10 mouse cellular contexts compared by ENCODE assay signal in genomic region chr11:116195252-116195651, GRCm38 (mm10). TPM values are rescaled to one million over a fixed set of nuclear protein-coding genes. Genes with fewer than 3 reads are reported as not detected.
DNase-seq lines count a peak whose midpoint lies in the region; TF ChIP-seq lines count a peak whose summit lies in the region.
"Had no signal": no experiment of that assay in that cellular context is flagged by ENCODE, and none has a peak within 500 bp of the region (broad histone marks: within the 10 kb centered on the region; RNA-seq: fewer than 3 reads in every experiment).

No protein-coding gene starts in this region.

- peak overlapping the region in 1 of 2 experiments; percentile 2; a peak in 3 of 4 replicates for H3K4me3 ChIP-seq in MEL (ENCODE audit: control insufficient read depth in 1 of 2, insufficient read depth in 1 of 2, low read depth in 2 of 2, low read length in 2 of 2)
- H3K4me3 ChIP-seq in megakaryocyte, embryonic 14.5 days (replicated peaks) = peak overlapping the region; percentile 89
- H3K4me3 ChIP-seq: embryonic facial prominence, embryonic 15.5 days had no signal

- no peak for TF ChIP-seq RAD21 in MEL (IDR thresholded peaks at IDR 0.05; ENCODE audit: low read depth, low read length)

- no peaks in the 10 kb centered on the region for H3K9me3 ChIP-seq in MEL (replicated peaks; ENCODE audit: insufficient read depth, low read length)
- no peaks in the 10 kb centered on the region for H3K9me3 ChIP-seq in megakaryocyte, embryonic 14.5 days
- H3K9me3 ChIP-seq: embryonic facial prominence, embryonic 15.5 days had no signal

- H3K4me1 ChIP-seq in MEL (ENCODE audit: control insufficient read depth in 1 of 2, insufficient read depth in 2 of 2, low read length in 2 of 2) = peaks cover 26 to 27% of the 10 kb centered on the region in 2 experiments
- H3K4me1 ChIP-seq in megakaryocyte, embryonic 14.5 days = peaks cover 72% of the 10 kb centered on the region

- peaks cover 8% of the 10 kb centered on the region for H3K79me2 ChIP-seq in MEL (ENCODE audit: control insufficient read depth, insufficient read depth, low read length, poor library complexity)

- H3K27ac ChIP-seq in MEL (ENCODE audit: control insufficient read depth, low read depth, low read length) = peak overlapping the region; percentile 80
- H3K27ac ChIP-seq: embryonic facial prominence, embryonic 15.5 days had no signal

- peak overlapping the region; percentile 20 for H3K9ac ChIP-seq in MEL (ENCODE audit: control insufficient read depth, low read depth, low read length, poor library complexity, severe bottlenecking)
- H3K9ac ChIP-seq: embryonic facial prominence, embryonic 15.5 days had no signal

- peak in 1 of 2 experiments; percentile 36; a peak in 1 of 4 replicates for TF ChIP-seq POLR2A in MEL (IDR thresholded peaks at IDR 0.05; ENCODE audit: control insufficient read depth in 1 of 2, insufficient read depth in 1 of 2, low read depth in 1 of 2, low read length in 2 of 2, poor library complexity in 1 of 2)

- DNase-seq in kidney, adult 11 months = peak; percentile 71
- DNase-seq in kidney, postnatal 10 days = no peak
- DNase-seq in MEL (ENCODE audit: low read depth, low spot score) = peak; percentile 84
- DNase-seq in kidney, adult 8-10 months = peak; percentile 68 to 73
- no peak for DNase-seq in frontal cortex, postnatal 10 days (ENCODE audit: low spot score in 2 of 2)
- no peak for DNase-seq in thymus, postnatal 4 days
- DNase-seq in embryo, embryonic 11 days = no peak
- DNase-seq: layer of hippocampus, adult 9-11 months had no signal

- H3K36me3 ChIP-seq in MEL (ENCODE audit: control insufficient read depth in 1 of 2, insufficient read depth in 2 of 2, low read length in 2 of 2) = peaks cover 0 to 40% of the 10 kb centered on the region in 2 experiments; a peak in 2 of 4 replicates
- peaks cover 33% of the 10 kb centered on the region for H3K36me3 ChIP-seq in megakaryocyte, embryonic 14.5 days (replicated peaks; ENCODE audit: low read length)

- peak in 1 of 3 experiments; percentile 0; a peak in 2 of 6 replicates for TF ChIP-seq CTCF in MEL (IDR thresholded peaks at IDR 0.05 in 2 of 3, conservative IDR thresholded peaks at IDR 0.05 in 1 of 3; ENCODE audit: control insufficient read depth in 1 of 3, insufficient read depth in 1 of 3, low read depth in 2 of 3, low read length in 3 of 3, poor library complexity in 1 of 3, severe bottlenecking in 1 of 3)

- TF ChIP-seq EP300 in MEL (IDR thresholded peaks at IDR 0.05; ENCODE audit: low read depth in 1 of 2, low read length in 2 of 2) = peak in 1 of 2 experiments; percentile 54; a peak in 2 of 4 replicates

- no peaks in the 10 kb centered on the region for H3K27me3 ChIP-seq in MEL (ENCODE audit: control insufficient read depth in 1 of 2, insufficient read depth in 2 of 2, low read length in 2 of 2)
- H3K27me3 ChIP-seq in megakaryocyte, embryonic 14.5 days (replicated peaks) = no peaks in the 10 kb centered on the region
- H3K27me3 ChIP-seq: embryonic facial prominence, embryonic 15.5 days had no signal

TF ChIP-seq in MEL, 35 proteins besides CTCF, POLR2A, EP300 and RAD21:
- TF ChIP-seq MEF2A (IDR thresholded peaks at IDR 0.05; ENCODE audit: extremely low read depth, insufficient replicate concordance, low read depth, low read length, poor library complexity, severe bottlenecking) (no peak), GABPA (IDR thresholded peaks at IDR 0.05; ENCODE audit: low read depth, low read length) (no peak), NELFE (IDR thresholded peaks at IDR 0.05; ENCODE audit: low read depth, low read length) (peak; percentile 41), E2F4 (IDR thresholded peaks at IDR 0.05; ENCODE audit: borderline replicate concordance, low read depth, low read length) (no peak), JUND (IDR thresholded peaks at IDR 0.05; ENCODE audit: low read depth, low read length) (no peak), UBTF (IDR thresholded peaks at IDR 0.05; ENCODE audit: borderline replicate concordance, insufficient read depth, low read depth, low read length) (no peak), POLR2AphosphoS2 (IDR thresholded peaks at IDR 0.05; ENCODE audit: low read length) (no peak), CHD1 (IDR thresholded peaks at IDR 0.05; ENCODE audit: low read depth, low read length) (no peak), ZNF384 (IDR thresholded peaks at IDR 0.05; ENCODE audit: low read depth, low read length) (no peak), MXI1 (IDR thresholded peaks at IDR 0.05; ENCODE audit: low read depth, low read length) (peak; percentile 50; the same call in 1 of the 2 replicates), ETS1 (IDR thresholded peaks at IDR 0.05; ENCODE audit: low read depth, low read length) (peak; percentile 39), TAL1 (IDR thresholded peaks at IDR 0.05; ENCODE audit: low read length) (no peak), POLR2AphosphoS5 (IDR thresholded peaks at IDR 0.05; ENCODE audit: borderline replicate concordance, low read depth, low read length) (no peak), RCOR1 (IDR thresholded peaks at IDR 0.05; ENCODE audit: low read depth, low read length) (peak; percentile 13; the same call in 1 of the 2 replicates), CHD2 (IDR thresholded peaks at IDR 0.05; ENCODE audit: low read length) (no peak), BHLHE40 (IDR thresholded peaks at IDR 0.05; ENCODE audit: borderline replicate concordance, low read depth, low read length) (peak; percentile 7; the same call in 1 of the 2 replicates), HCFC1 (IDR thresholded peaks at IDR 0.05; ENCODE audit: low read depth, low read length) (peak; percentile 70), ELF1 (IDR thresholded peaks at IDR 0.05; ENCODE audit: low read depth, low read length) (peak; percentile 61), MYC (IDR thresholded peaks at IDR 0.05; ENCODE audit: low read depth, low read length) (peak; percentile 73; the same call in 1 of the 2 replicates), KAT2A (conservative IDR thresholded peaks at IDR 0.05; ENCODE audit: low read depth, low read length) (no peak), USF2 (IDR thresholded peaks at IDR 0.05; ENCODE audit: borderline replicate concordance in 1 of 2, insufficient read depth in 1 of 2, low read depth in 1 of 2, low read length in 2 of 2) (no peak), ZC3H11A (IDR thresholded peaks at IDR 0.05; ENCODE audit: low read depth, low read length) (no peak), TCF12 (IDR thresholded peaks at IDR 0.05; ENCODE audit: low read depth, low read length) (no peak), MAZ (IDR thresholded peaks at IDR 0.05; ENCODE audit: low read depth, low read length) (no peak), MAFK (IDR thresholded peaks at IDR 0.05; ENCODE audit: borderline replicate concordance, low read depth, low read length) (no peak), USF1 (IDR thresholded peaks at IDR 0.05; ENCODE audit: low read depth, low read length) (no peak), MAX (IDR thresholded peaks at IDR 0.05; ENCODE audit: low read length) (peak; percentile 74), MYB (IDR thresholded peaks at IDR 0.05; ENCODE audit: low read depth, low read length) (no peak), TBP (IDR thresholded peaks at IDR 0.05; ENCODE audit: low read depth, low read length) (no peak), SMC3 (IDR thresholded peaks at IDR 0.05; ENCODE audit: low read depth, low read length) (no peak)

RNA-seq across cellular contexts. Expression of gene Ten1, which starts 3.4 kb away (rescaled TPM):
- total RNA-seq in MEL (2012; rRNA removed) = 57.9 and 60.8 TPM in 2 replicates
- 10 to 100 TPM in 1 of 2 experiments, not detected in 1; 66.9 TPM for polyA plus RNA-seq in MEL (2012; ENCODE audit: insufficient read depth in 1 of 2, insufficient read length in 2 of 2, low read depth in 1 of 2, low replicate concordance in 2 of 2, missing spikeins in 1 of 2)
- 181 and 219 TPM in 2 replicates for polyA plus RNA-seq in megakaryocyte, embryonic 14.5 days (2012; ENCODE audit: insufficient read depth, low replicate concordance)

RNA-seq across cellular contexts. Expression of gene Acox1, which starts 3.6 kb away (rescaled TPM):
- 16.4 and 16.8 TPM in 2 replicates for total RNA-seq in MEL (2012; rRNA removed)
- 10 to 100 TPM in 1 of 2 experiments, not detected in 1; 16.1 TPM for polyA plus RNA-seq in MEL (2012; ENCODE audit: insufficient read depth in 1 of 2, insufficient read length in 2 of 2, low read depth in 1 of 2, low replicate concordance in 2 of 2, missing spikeins in 1 of 2)
- 1.7 and 3.3 TPM in 2 replicates for polyA plus RNA-seq in megakaryocyte, embryonic 14.5 days (2012; ENCODE audit: insufficient read depth, low replicate concordance)

RNA-seq across cellular contexts. Expression of gene Fbf1, which starts 27.3 kb away (rescaled TPM):
- 29.0 and 32.5 TPM in 2 replicates for total RNA-seq in MEL (2012; rRNA removed)
- 10 to 100 TPM in 1 of 2 experiments, not detected in 1; 29.2 TPM for polyA plus RNA-seq in MEL (2012; ENCODE audit: insufficient read depth in 1 of 2, insufficient read length in 2 of 2, low read depth in 1 of 2, low replicate concordance in 2 of 2, missing spikeins in 1 of 2)
- 33.9 and 37.8 TPM in 2 replicates for polyA plus RNA-seq in megakaryocyte, embryonic 14.5 days (2012; ENCODE audit: insufficient read depth, low replicate concordance)

RNA-seq across cellular contexts. Expression of gene Evpl, which starts 42.6 kb away (rescaled TPM):
- total RNA-seq in MEL (2012; rRNA removed) = 0.26 and 0.39 TPM in 2 replicates
- polyA plus RNA-seq in MEL (2012; ENCODE audit: insufficient read depth in 1 of 2, insufficient read length in 2 of 2, low read depth in 1 of 2, low replicate concordance in 2 of 2, missing spikeins in 1 of 2) = under 1 TPM in 1 of 2 experiments, not detected in 1; 0.78 TPM
- 0.34 TPM in 1 of 2 replicates, not detected in the other for polyA plus RNA-seq in megakaryocyte, embryonic 14.5 days (2012; ENCODE audit: insufficient read depth, low replicate concordance)

RNA-seq across cellular contexts. Expression of gene Mrpl38, which starts 56.6 kb away (rescaled TPM):
- 105 and 113 TPM in 2 replicates for total RNA-seq in MEL (2012; rRNA removed)
- polyA plus RNA-seq in MEL (2012; ENCODE audit: insufficient read depth in 1 of 2, insufficient read length in 2 of 2, low read depth in 1 of 2, low replicate concordance in 2 of 2, missing spikeins in 1 of 2) = 100 to 1,000 TPM in 1 of 2 experiments, not detected in 1; 157 TPM
- polyA plus RNA-seq in megakaryocyte, embryonic 14.5 days (2012; ENCODE audit: insufficient read depth, low replicate concordance) = 25.4 and 80.4 TPM in 2 replicates

Comparison
In these comparisons a context has a peak if more than half of its experiments do, and no peak if none do; other contexts are left out.
1. DNase-seq: peak in kidney, adult 11 months (single experiment), MEL (single experiment) and kidney, adult 8-10 months (2 of 2); none in kidney, postnatal 10 days (single experiment), frontal cortex, postnatal 10 days (0 of 2), thymus, postnatal 4 days (single experiment) and embryo, embryonic 11 days (single experiment).